ENCODE assay signal across 8 mouse cellular contexts in the genomic region with DNA sequence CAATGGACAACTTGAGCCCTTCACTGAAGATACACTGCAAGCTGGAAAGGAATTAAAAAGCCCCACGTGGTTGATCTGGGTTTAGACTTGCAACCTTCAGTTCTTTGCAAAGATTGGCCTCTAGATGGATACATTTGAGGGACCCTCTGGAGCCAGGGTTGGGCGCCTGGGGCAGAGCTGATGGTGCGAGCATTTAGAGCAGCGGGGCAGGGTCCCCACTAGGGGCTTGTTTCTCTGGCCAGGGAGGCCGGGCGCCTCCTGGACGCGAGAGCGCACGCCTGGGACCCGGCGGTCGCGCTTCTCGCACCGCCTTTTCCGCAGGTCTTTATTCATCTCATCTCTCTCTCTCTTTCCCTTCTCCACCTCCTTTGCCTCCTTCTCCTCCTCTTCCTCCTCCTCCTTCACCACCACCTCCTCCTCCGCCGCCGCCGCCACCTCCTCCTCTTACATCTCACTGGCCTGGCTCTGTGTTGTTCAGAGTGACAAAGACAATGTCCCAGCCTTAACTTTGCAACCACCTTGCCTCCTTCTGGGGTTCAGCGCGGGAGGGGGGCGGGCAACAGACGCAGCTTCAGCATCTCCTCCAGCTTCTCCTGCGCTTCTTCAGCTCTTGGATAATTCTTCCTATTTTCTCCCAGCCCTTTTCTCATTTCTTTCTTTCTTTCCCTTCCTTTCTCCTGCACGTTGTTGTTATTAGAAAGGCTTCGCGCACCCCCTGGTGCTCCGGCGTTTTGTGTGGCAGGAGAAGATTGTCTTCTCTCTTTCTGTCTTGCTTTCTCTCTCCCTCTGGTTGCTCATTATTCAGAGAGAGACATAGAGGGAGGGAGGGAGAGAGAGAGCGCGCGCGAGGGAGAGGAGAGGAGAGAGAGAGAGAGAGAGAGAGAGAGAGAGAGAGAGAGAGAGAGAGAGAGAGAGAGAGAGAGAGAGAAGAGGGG. TPM values are rescaled to one million over a fixed set of nuclear protein-coding genes. Genes with fewer than 3 reads are reported as not detected.
DNase-seq lines count a peak whose midpoint lies in the region; ATAC-seq and TF ChIP-seq lines count a peak whose summit lies in the region.

No protein-coding gene starts in this region.

- H3K27ac ChIP-seq in left cerebral cortex, adult 2 months: peak overlapping the region; percentile 90
- H3K27ac ChIP-seq in forebrain, embryonic 10.5 days: peak overlapping the region; percentile 99
- H3K27ac ChIP-seq in hindbrain, embryonic 15.5 days (replicated peaks): peak overlapping the region; percentile 97
- peak overlapping the region; percentile 96 for H3K27ac ChIP-seq in neural tube, embryonic 14.5 days (ENCODE audit: low read depth, low read length)

- no peaks in the 10 kb centered on the region for H3K9me3 ChIP-seq in forebrain, embryonic 10.5 days
- H3K9me3 ChIP-seq in hindbrain, embryonic 15.5 days: no peaks in the 10 kb centered on the region
- H3K9me3 ChIP-seq in neural tube, embryonic 14.5 days (ENCODE audit: control insufficient read depth, low read length): no peaks in the 10 kb centered on the region

- H3K4me1 ChIP-seq in forebrain, embryonic 10.5 days: peaks cover 30% of the 10 kb centered on the region
- peaks cover 29% of the 10 kb centered on the region for H3K4me1 ChIP-seq in hindbrain, embryonic 15.5 days (replicated peaks)
- peaks cover 15% of the 10 kb centered on the region for H3K4me1 ChIP-seq in neural tube, embryonic 14.5 days (ENCODE audit: control insufficient read depth, insufficient read depth, low read length)

- peak overlapping the region; percentile 73 for H3K4me3 ChIP-seq in left cerebral cortex, adult 2 months
- peak overlapping the region; percentile 86 for H3K4me3 ChIP-seq in forebrain, embryonic 10.5 days
- peak overlapping the region; percentile 90 for H3K4me3 ChIP-seq in hindbrain, embryonic 15.5 days
- peak overlapping the region; percentile 59 for H3K4me3 ChIP-seq in neural tube, embryonic 14.5 days (ENCODE audit: low read depth, low read length)

- peak; percentile 11 for TF ChIP-seq CTCF in left cerebral cortex, adult 2 months (IDR thresholded peaks at IDR 0.05)

- WGBS in forebrain, embryonic 10.5 days: under 1% methylated on average over 35 of the region's 35 CpGs
- 0% methylated on average over 31 of the region's 35 CpGs for WGBS in hindbrain, embryonic 15.5 days
- under 1% methylated on average over 29 of the region's 35 CpGs for WGBS in neural tube, embryonic 14.5 days

- peak overlapping the region; percentile 93 for H3K4me2 ChIP-seq in hindbrain, embryonic 15.5 days
- peak overlapping the region; percentile 89 for H3K4me2 ChIP-seq in neural tube, embryonic 14.5 days (ENCODE audit: low read depth, low read length)

- ATAC-seq in hindbrain, embryonic 15.5 days (ENCODE audit: low FRiP score, low read depth): peak; percentile 51
- ATAC-seq in neural tube, embryonic 14.5 days (ENCODE audit: low read depth): peak; percentile 35; the same call in 1 of the 2 replicates

- intact Hi-C loops in left cerebral cortex, adult 2 months (cut with DNase I): loop anchor here (5.0 to 10.0 kb wide), 5 partner anchors 175 to 1060 kb away; no protein-coding TSS in a partner anchor

- peaks cover 13% of the 10 kb centered on the region for H3K36me3 ChIP-seq in forebrain, embryonic 10.5 days (replicated peaks)
- H3K36me3 ChIP-seq in hindbrain, embryonic 15.5 days: no peaks in the 10 kb centered on the region
- H3K36me3 ChIP-seq in neural tube, embryonic 14.5 days (ENCODE audit: control insufficient read depth, insufficient read depth, low read length): no peaks in the 10 kb centered on the region

- DNase-seq in left cerebral cortex, adult 2 months (ENCODE audit: extremely low spot score in 1 of 2, low spot score in 2 of 2): peak; percentile 41 to 43
- DNase-seq in left cerebral cortex, adult 11 months (ENCODE audit: low spot score): no peak
- DNase-seq in adrenal gland, postnatal 14 days: peak; percentile 63
- peak; percentile 78 for DNase-seq in forebrain, embryonic 10.5 days (ENCODE audit: extremely low spot score, low spot score)
- peak; percentile 9 for DNase-seq in liver
- DNase-seq in thymus, postnatal 14 days: no peak

- peak overlapping the region; percentile 96 for H3K9ac ChIP-seq in hindbrain, embryonic 15.5 days
- peak overlapping the region; percentile 93 for H3K9ac ChIP-seq in neural tube, embryonic 14.5 days (replicated peaks; ENCODE audit: low read depth, low read length)

- H3K27me3 ChIP-seq in forebrain, embryonic 10.5 days (ENCODE audit: poor library complexity, severe bottlenecking): no peaks in the 10 kb centered on the region
- H3K27me3 ChIP-seq in hindbrain, embryonic 15.5 days: no peaks in the 10 kb centered on the region
- H3K27me3 ChIP-seq in neural tube, embryonic 14.5 days (ENCODE audit: control insufficient read depth, insufficient read depth, low read length): no peaks in the 10 kb centered on the region

RNA-seq across cellular contexts. Expression of gene Zfp462, which starts 2.5 kb away (rescaled TPM):
- 10 to 100 TPM; 46.1 to 66.2 TPM for total RNA-seq in left cerebral cortex, adult 2 months (2021)
- 46.8 and 48.8 TPM in 2 replicates for total RNA-seq in adrenal gland, postnatal 14 days (2021)
- 13.6 and 14.4 TPM in 2 replicates for polyA plus RNA-seq in forebrain, embryonic 10.5 days (2016; fragmentation: Nextera tagmentation; extraction: Ambion mirVana)
- 9.6 and 10.7 TPM in 2 replicates for polyA plus RNA-seq in hindbrain, embryonic 15.5 days (2015; fragmentation: Nextera tagmentation; extraction: Ambion mirVana)
- 11.1 and 16.8 TPM in 2 replicates for polyA plus RNA-seq in neural tube, embryonic 14.5 days (2014; fragmentation: Nextera tagmentation; extraction: Ambion mirVana)

Comparison
In these comparisons a context has a peak if more than half of its experiments do, and no peak if none do; other contexts are left out.
1. DNase-seq: peak in left cerebral cortex, adult 2 months (2 of 2), adrenal gland, postnatal 14 days (single experiment), forebrain, embryonic 10.5 days (single experiment) and liver (single experiment); none in left cerebral cortex, adult 11 months (single experiment) and thymus, postnatal 14 days (single experiment).
2. Peak in every context shown above with its lines, with median percentiles within 50 percentile points of each other: H3K27ac ChIP-seq and H3K4me3 ChIP-seq.